Mouse (Mus musculus) layer of hippocampus, postnatal 10 days (tissue): ENCODE measurements around the gene Cttn. TPM values are rescaled to one million over a fixed set of nuclear protein-coding genes. Genes with fewer than 3 reads are reported as not detected.
A peak's percentile ranks its signal among the peaks of the same experiment; 100 is the strongest.

Experiments
- DNase-seq, 2 experiments: peaks; one replicate each; pipeline ENCODE4 v3.0.0; 2021; ENCODE audit warnings: low spot score in 2 of 2
- long read RNA-seq: library from polyadenylated mRNA; stranded (forward); transcript quantifications from one replicate; pipeline ENCODE4 v2.0.0, GENCODE M21; 2023
- total RNA-seq, 2 experiments: library from RNA; stranded (reverse); gene quantifications; 2 replicates each; pipeline ENCODE4 v1.2.3; 2021

The Cttn gene
- total RNA-seq = 100 to 1,000 TPM; 151 to 164 TPM
- long read RNA-seq, transcript Cttn-202 (18 exons, 3,286 nt) = minor isoform, 14 of 266 reads
- long read RNA-seq, transcript Cttn-201 (17 exons, 2,913 nt) = major isoform, 54 of 266 reads
- long read RNA-seq, partial matches to known transcripts = 21 of 266 reads
- long read RNA-seq, other reads (novel, unspliced or antisense) = 176 of 266 reads

- DNase-seq = peak; percentile 87 to 90
Measured at GRCm38 (mm10) chr7:144470545-144471059, at the start of gene Cttn. Gene Cttn, minus strand, starts transcription at chr7:144471009.

GRCm38 (mm10) chr7:144519852-144520251, 49.0 kb upstream of the Cttn start:
- no peak for DNase-seq

GRCm38 (mm10) chr7:144516711-144517110, 45.9 kb upstream of the Cttn start:
- no peak for DNase-seq

GRCm38 (mm10) chr7:144509090-144509489, 38.3 kb upstream of the Cttn start:
- DNase-seq = no peak

- no peak for DNase-seq
Measured at GRCm38 (mm10) chr7:144506807-144507206, 36.0 kb upstream of the Cttn start.

GRCm38 (mm10) chr7:144503959-144504358, 33.1 kb upstream of the Cttn start:
- no peak for DNase-seq

GRCm38 (mm10) chr7:144492931-144493330, 22.1 kb upstream of the Cttn start:
- no peak for DNase-seq

- no peak for DNase-seq
Measured at GRCm38 (mm10) chr7:144490201-144490873, 19.5 kb upstream of the Cttn start.

- DNase-seq = no peak
Measured at GRCm38 (mm10) chr7:144489067-144489774, 18.4 kb upstream of the Cttn start.

GRCm38 (mm10) chr7:144480314-144480713, 9.5 kb upstream of the Cttn start:
- no peak for DNase-seq

GRCm38 (mm10) chr7:144479569-144479968, 8.8 kb upstream of the Cttn start:
- no peak for DNase-seq

GRCm38 (mm10) chr7:144475741-144476140, 4.9 kb upstream of the Cttn start:
- no peak for DNase-seq

- no peak for DNase-seq
Measured at GRCm38 (mm10) chr7:144473486-144473885, 2.7 kb upstream of the Cttn start.

- no peak for DNase-seq
Measured at GRCm38 (mm10) chr7:144471103-144471502, 294 bp upstream of the Cttn start.

- DNase-seq = peak in 1 of 2 experiments; percentile 28
Measured at GRCm38 (mm10) chr7:144469908-144470544, 783 bp downstream of the Cttn start.

- no peak for DNase-seq
Measured at GRCm38 (mm10) chr7:144469181-144469641, 1.6 kb downstream of the Cttn start.

GRCm38 (mm10) chr7:144468741-144469140, 2.1 kb downstream of the Cttn start:
- DNase-seq = no peak

- no peak for DNase-seq
Measured at GRCm38 (mm10) chr7:144462577-144462976, 8.2 kb downstream of the Cttn start.

- DNase-seq = no peak
Measured at GRCm38 (mm10) chr7:144461246-144461902, 9.4 kb downstream of the Cttn start.

- no peak for DNase-seq
Measured at GRCm38 (mm10) chr7:144458881-144459280, 11.9 kb downstream of the Cttn start.

GRCm38 (mm10) chr7:144450661-144451060, 20.1 kb downstream of the Cttn start:
- no peak for DNase-seq
